Mouse (Mus musculus): ENCODE results near the gene Ly6g6d.

DNA sequence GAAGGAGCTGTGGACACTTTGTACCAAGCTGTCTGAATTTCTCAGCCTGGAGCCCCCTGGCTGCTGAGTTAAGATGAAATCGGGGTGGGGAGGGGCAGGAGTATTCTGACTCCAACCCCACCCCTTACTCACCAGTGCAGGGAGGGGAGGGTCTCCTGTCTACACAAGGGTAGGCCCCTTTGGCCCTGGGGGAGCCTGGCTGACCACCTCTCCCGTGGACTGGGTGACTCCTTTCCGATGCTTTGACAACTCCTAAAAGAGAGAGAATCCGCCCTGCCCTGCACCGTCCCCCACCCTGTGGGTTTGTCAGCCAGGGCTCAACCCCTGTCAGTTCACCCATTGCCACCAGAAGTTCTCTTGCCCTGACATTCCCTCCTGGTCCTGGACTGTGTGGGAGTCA is 51.7 kb downstream of the Ly6g6d start:
- no peak for TF ChIP-seq CTCF (IDR thresholded peaks at IDR 0.05; ENCODE audit: low read depth, low read length)
- TF ChIP-seq TAL1 (conservative IDR thresholded peaks at IDR 0.05; ENCODE audit: low read depth, low read length), result no peak
- no peak for TF ChIP-seq GATA1 (IDR thresholded peaks at IDR 0.05; ENCODE audit: borderline replicate concordance, low read length)
- no peak for TF ChIP-seq POLR2AphosphoS5 (IDR thresholded peaks at IDR 0.05; ENCODE audit: insufficient replicate concordance, low read depth, low read length)

Measured in G1E (cell line).